In genomic region chr11:100616836-100617235, GRCm38 (mm10) we compare ENCODE assay signal across 6 mouse cellular contexts. TPM values are rescaled to one million over a fixed set of nuclear protein-coding genes. Genes with fewer than 3 reads are reported as not detected.
A peak's percentile ranks its signal among the peaks of the same experiment; 100 is the strongest.
DNase-seq lines count a peak whose midpoint lies in the region; TF ChIP-seq lines count a peak whose summit lies in the region.
"Not testable (repeated sequence)": the region's sequence is repeated elsewhere in the genome, so short reads cannot be mapped to it uniquely, and the experiment has no call there.

No protein-coding gene starts in this region.

- in situ Hi-C loops in ES-E14 (cut with MboI; ENCODE audit: low sequenced_read_pairs in 2 of 2, unreplicated experiment in 2 of 2) = not testable (repeated sequence)

- H3K4me3 ChIP-seq in E14TG2a.4 (replicated peaks; ENCODE audit: low read length) = peak overlapping the region; percentile 99
- H3K4me3 ChIP-seq in ES-E14 (ENCODE audit: insufficient read depth in 1 of 2, low read depth in 1 of 2, low read length in 2 of 2, poor library complexity in 1 of 2, severe bottlenecking in 1 of 2) = not testable (repeated sequence)

- TF ChIP-seq CTCF in E14TG2a.4 (conservative IDR thresholded peaks at IDR 0.05; ENCODE audit: low read length) = not testable (repeated sequence)

- DNase-seq in ES-CJ7 (ENCODE audit: low read depth, low spot score) = peak; percentile 85
- not testable (repeated sequence) for DNase-seq in ES-E14 (ENCODE audit: low read depth, low spot score)
- DNase-seq in R1 (ENCODE audit: low read depth, low spot score) = peak; percentile 90
- peak; percentile 69 for DNase-seq in WW6 (ENCODE audit: low read depth, low spot score)
- peak; percentile 82 for DNase-seq in ZHBTc4 (ENCODE audit: low read depth, low spot score)

- H3K9me3 ChIP-seq in E14TG2a.4 (ENCODE audit: low read length); ES-E14 (ENCODE audit: control insufficient read depth, insufficient read depth, low read depth, low read length): not testable (repeated sequence)

- peaks cover 27% of the 10 kb centered on the region for H3K36me3 ChIP-seq in E14TG2a.4 (ENCODE audit: insufficient read depth, low read length)
- H3K36me3 ChIP-seq in ES-E14 (ENCODE audit: control insufficient read depth, insufficient read depth, low read length, poor library complexity, severe bottlenecking) = not testable (repeated sequence)

- peak overlapping the region; percentile 66; the same call in 1 of the 2 replicates for H3K27ac ChIP-seq in ES-E14 (ENCODE audit: insufficient read depth, low read depth, low read length, poor library complexity, severe bottlenecking)

- H3K4me1 ChIP-seq in E14TG2a.4 (replicated peaks; ENCODE audit: low read depth, low read length) = peaks cover 70% of the 10 kb centered on the region
- peaks cover 5 to 13% of the 10 kb centered on the region in 2 experiments; a peak in 3 of 4 replicates for H3K4me1 ChIP-seq in ES-E14 (ENCODE audit: control insufficient read depth in 2 of 2, insufficient read depth in 2 of 2, low read length in 2 of 2, poor library complexity in 1 of 2)

- not testable (repeated sequence) for H3K9ac ChIP-seq in ES-E14 (ENCODE audit: insufficient read depth, low read depth, low read length, poor library complexity, severe bottlenecking)

- H3K27me3 ChIP-seq in E14TG2a.4 (ENCODE audit: insufficient read depth, low read length) = not testable (repeated sequence)

TF ChIP-seq in ES-E14, 5 proteins besides CTCF, POLR2A, EP300 and RAD21:
- 0 out of 2 replicates have a peak, but pooled peaks have one; percentile 65 for TF ChIP-seq ZNF384 (IDR thresholded peaks at IDR 0.05; ENCODE audit: low read depth, low read length)
TF ChIP-seq in ES-E14: peak in this region for 1; not testable (repeated sequence) for 4.

RNA-seq across cellular contexts. Expression of gene Nkiras2, which starts 2.2 kb away (rescaled TPM):
- 27.3 and 30.7 TPM in 2 replicates for total RNA-seq in ES-E14 (2012; rRNA removed)

RNA-seq across cellular contexts. Expression of gene Dnajc7, which starts 3.1 kb away (rescaled TPM):
- total RNA-seq in ES-E14 (2012; rRNA removed) = 139 and 208 TPM in 2 replicates

RNA-seq across cellular contexts. Expression of gene Cnp, which starts 42.1 kb away (rescaled TPM):
- 9.4 and 11.9 TPM in 2 replicates for total RNA-seq in ES-E14 (2012; rRNA removed)
